Mouse (Mus musculus): ENCODE data around the gene H2-T22. TPM values are rescaled to one million over a fixed set of nuclear protein-coding genes. Genes with fewer than 3 reads are reported as not detected.
"Not testable (repeated sequence)": the region's sequence is repeated elsewhere in the genome, so short reads cannot be mapped to it uniquely, and the experiment has no call there.

Gene H2-T22
- polyA plus RNA-seq (2015; fragmentation: Nextera tagmentation; extraction: Ambion mirVana) = 18.8 and 19.4 TPM in 2 replicates

- Histone ChIP-seq H3K4me3 (ENCODE audit: low read length) (peak within 1 kb of the TSS; percentile 51), H3K27ac (ENCODE audit: low read length) (peak within 1 kb of the TSS; percentile 25), H3K4me2 (ENCODE audit: low read depth, low read length) (peak within 1 kb of the TSS; percentile 74), H3K9ac (ENCODE audit: low read length) (peak within 1 kb of the TSS; percentile 61)
- WGBS = under 1% methylated on average over 12 of the region's 12 CpGs
- H3K36me3 ChIP-seq (ENCODE audit: control insufficient read depth, insufficient read depth, low read length); H3K9me3 ChIP-seq (ENCODE audit: control insufficient read depth, low read length); H3K4me1 ChIP-seq (replicated peaks; ENCODE audit: control insufficient read depth, insufficient read depth, low read length); H3K27me3 ChIP-seq (ENCODE audit: control insufficient read depth, insufficient read depth, low read depth, low read length): not testable (repeated sequence)
- peak; percentile 99 for ATAC-seq (ENCODE audit: low read depth)
Measured at GRCm38 (mm10) chr17:36042610-36043169, at the start of gene H2-T22, which contains the start of gene Gm6034. TSS of gene H2-T22 (minus strand) at chr17:36042747. TSS of gene Gm6034 (plus strand) at chr17:36042961.

GRCm38 (mm10) chr17:36091933-36092332, 49.4 kb upstream of the H2-T22 start:
- ATAC-seq (ENCODE audit: low read depth); H3K27ac ChIP-seq (ENCODE audit: low read length): not testable (repeated sequence)

GRCm38 (mm10) chr17:36085976-36086375, 43.4 kb upstream of the H2-T22 start:
- ATAC-seq (ENCODE audit: low read depth); H3K4me3 ChIP-seq (ENCODE audit: low read length); H3K9ac ChIP-seq (ENCODE audit: low read length); H3K9me3 ChIP-seq (ENCODE audit: control insufficient read depth, low read length); H3K27ac ChIP-seq (ENCODE audit: low read length); H3K4me2 ChIP-seq (ENCODE audit: low read depth, low read length); H3K36me3 ChIP-seq (ENCODE audit: control insufficient read depth, insufficient read depth, low read length); H3K4me1 ChIP-seq (replicated peaks; ENCODE audit: control insufficient read depth, insufficient read depth, low read length): not testable (repeated sequence)
- peaks cover 19% of the 10 kb centered on the region for H3K27me3 ChIP-seq (ENCODE audit: control insufficient read depth, insufficient read depth, low read depth, low read length)
- 40% methylated on average over 1 of the region's 1 CpGs for WGBS

More at GRCm38 (mm10) chr17:36091933-36092332, 49.4 kb upstream of the H2-T22 start:
- not testable (repeated sequence) for H3K36me3 ChIP-seq (ENCODE audit: control insufficient read depth, insufficient read depth, low read length); H3K4me3 ChIP-seq (ENCODE audit: low read length); H3K4me2 ChIP-seq (ENCODE audit: low read depth, low read length); H3K9me3 ChIP-seq (ENCODE audit: control insufficient read depth, low read length); H3K4me1 ChIP-seq (replicated peaks; ENCODE audit: control insufficient read depth, insufficient read depth, low read length); H3K9ac ChIP-seq (ENCODE audit: low read length); H3K27me3 ChIP-seq (ENCODE audit: control insufficient read depth, insufficient read depth, low read depth, low read length)
- WGBS = no CpG with 5 or more reads among the region's 2 CpGs

GRCm38 (mm10) chr17:36083870-36084451, 41.4 kb upstream of the H2-T22 start:
- 0 out of 2 replicates have a peak, but pooled peaks have one; percentile 12 for ATAC-seq (ENCODE audit: low read depth)
- H3K36me3 ChIP-seq (ENCODE audit: control insufficient read depth, insufficient read depth, low read length) = no peaks in the 10 kb centered on the region
- H3K4me2 ChIP-seq (ENCODE audit: low read depth, low read length) = peak overlapping the region; percentile 97
- peaks cover 3% of the 10 kb centered on the region; the same call in 1 of the 2 replicates for H3K4me1 ChIP-seq (replicated peaks; ENCODE audit: control insufficient read depth, insufficient read depth, low read length)
- under 1% methylated on average over 41 of the region's 42 CpGs for WGBS
- H3K4me3 ChIP-seq (ENCODE audit: low read length) = peak overlapping the region; percentile 62
- H3K9ac ChIP-seq (ENCODE audit: low read length) = peak overlapping the region; percentile 63
- H3K27me3 ChIP-seq (ENCODE audit: control insufficient read depth, insufficient read depth, low read depth, low read length) = peaks cover 19% of the 10 kb centered on the region
- no peak overlapping the region for H3K27ac ChIP-seq (ENCODE audit: low read length)
- H3K9me3 ChIP-seq (ENCODE audit: control insufficient read depth, low read length) = no peaks in the 10 kb centered on the region

GRCm38 (mm10) chr17:36083266-36083869, 40.8 kb upstream of the H2-T22 start:
- Histone ChIP-seq H3K27ac (ENCODE audit: low read length) (no peak overlapping the region), H3K27me3 (ENCODE audit: control insufficient read depth, insufficient read depth, low read depth, low read length) (peaks cover 19% of the 10 kb centered on the region), H3K36me3 (ENCODE audit: control insufficient read depth, insufficient read depth, low read length) (no peaks in the 10 kb centered on the region), H3K4me2 (ENCODE audit: low read depth, low read length) (peak overlapping the region; percentile 97), H3K4me3 (ENCODE audit: low read length) (peak overlapping the region; percentile 62), H3K4me1 (replicated peaks; ENCODE audit: control insufficient read depth, insufficient read depth, low read length) (peaks cover 3% of the 10 kb centered on the region; the same call in 1 of the 2 replicates), H3K9me3 (ENCODE audit: control insufficient read depth, low read length) (no peaks in the 10 kb centered on the region), H3K9ac (ENCODE audit: low read length) (peak overlapping the region; percentile 63)
- ATAC-seq (ENCODE audit: low read depth) = peak; percentile 84
- WGBS = under 1% methylated on average over 45 of the region's 46 CpGs

GRCm38 (mm10) chr17:36082519-36083232, 40.1 kb upstream of the H2-T22 start:
- not testable (repeated sequence) for H3K36me3 ChIP-seq (ENCODE audit: control insufficient read depth, insufficient read depth, low read length); H3K27ac ChIP-seq (ENCODE audit: low read length); H3K9ac ChIP-seq (ENCODE audit: low read length); H3K4me1 ChIP-seq (replicated peaks; ENCODE audit: control insufficient read depth, insufficient read depth, low read length); H3K9me3 ChIP-seq (ENCODE audit: control insufficient read depth, low read length); ATAC-seq (ENCODE audit: low read depth)
- Histone ChIP-seq H3K4me2 (ENCODE audit: low read depth, low read length) (peak overlapping the region; percentile 97), H3K4me3 (ENCODE audit: low read length) (peak overlapping the region; percentile 62), H3K27me3 (ENCODE audit: control insufficient read depth, insufficient read depth, low read depth, low read length) (peaks cover 19% of the 10 kb centered on the region)
- WGBS = 44% methylated on average over 3 of the region's 6 CpGs

GRCm38 (mm10) chr17:36081901-36082300, 39.4 kb upstream of the H2-T22 start:
- not testable (repeated sequence) for H3K4me3 ChIP-seq (ENCODE audit: low read length); H3K36me3 ChIP-seq (ENCODE audit: control insufficient read depth, insufficient read depth, low read length); H3K9me3 ChIP-seq (ENCODE audit: control insufficient read depth, low read length); ATAC-seq (ENCODE audit: low read depth); H3K9ac ChIP-seq (ENCODE audit: low read length); H3K4me2 ChIP-seq (ENCODE audit: low read depth, low read length); H3K4me1 ChIP-seq (replicated peaks; ENCODE audit: control insufficient read depth, insufficient read depth, low read length); H3K27ac ChIP-seq (ENCODE audit: low read length)
- peaks cover 19% of the 10 kb centered on the region for H3K27me3 ChIP-seq (ENCODE audit: control insufficient read depth, insufficient read depth, low read depth, low read length)

GRCm38 (mm10) chr17:36060829-36061228, 18.3 kb upstream of the H2-T22 start:
- Histone ChIP-seq H3K9me3 (ENCODE audit: control insufficient read depth, low read length) (no peaks in the 10 kb centered on the region), H3K36me3 (ENCODE audit: control insufficient read depth, insufficient read depth, low read length) (no peaks in the 10 kb centered on the region), H3K4me2 (ENCODE audit: low read depth, low read length) (no peak overlapping the region), H3K4me1 (replicated peaks; ENCODE audit: control insufficient read depth, insufficient read depth, low read length) (no peaks in the 10 kb centered on the region), H3K27me3 (ENCODE audit: control insufficient read depth, insufficient read depth, low read depth, low read length) (no peaks in the 10 kb centered on the region), H3K9ac (ENCODE audit: low read length) (no peak overlapping the region), H3K27ac (ENCODE audit: low read length) (no peak overlapping the region), H3K4me3 (ENCODE audit: low read length) (no peak overlapping the region)
- WGBS = 24% methylated on average over 2 of the region's 2 CpGs
- ATAC-seq (ENCODE audit: low read depth) = peak; percentile 28; the same call in 1 of the 2 replicates

- not testable (repeated sequence) for ATAC-seq (ENCODE audit: low read depth)
Measured at GRCm38 (mm10) chr17:36058362-36058761, 15.8 kb upstream of the H2-T22 start, which contains the start of gene Gm11127. TSS of gene Gm11127 (minus strand) at chr17:36058371.

More at GRCm38 (mm10) chr17:36058362-36058761, 15.8 kb upstream of the H2-T22 start, which contains the start of gene Gm11127:
- not testable (repeated sequence) for H3K4me3 ChIP-seq (ENCODE audit: low read length); H3K27ac ChIP-seq (ENCODE audit: low read length); H3K9me3 ChIP-seq (ENCODE audit: control insufficient read depth, low read length); H3K4me2 ChIP-seq (ENCODE audit: low read depth, low read length); H3K27me3 ChIP-seq (ENCODE audit: control insufficient read depth, insufficient read depth, low read depth, low read length); H3K4me1 ChIP-seq (replicated peaks; ENCODE audit: control insufficient read depth, insufficient read depth, low read length); H3K9ac ChIP-seq (ENCODE audit: low read length); H3K36me3 ChIP-seq (ENCODE audit: control insufficient read depth, insufficient read depth, low read length)
- 63% methylated on average over 1 of the region's 1 CpGs for WGBS
